Mouse (Mus musculus): ENCODE data around the gene Cd101. TPM values are rescaled to one million over a fixed set of nuclear protein-coding genes. Genes with fewer than 3 reads are reported as not detected.

The Cd101 gene
- 1 to 10 TPM; 1.6 to 2.0 TPM for total RNA-seq (2023)

GRCm38 (mm10) chr3:101029339-101029738 is at the start of gene Cd101:
Gene Cd101 (minus strand): TSS chr3:101029556.

GRCm38 (mm10) chr3:100969176-100969917 is 60.0 kb downstream of the Cd101 start, which contains the start of gene Ttf2:
Gene Ttf2 (minus strand): TSS chr3:100969663.

Other genes starting within 250 kb of the Cd101 start
- gene Vtcn1, start 204.1 kb downstream of the Cd101 start, total RNA-seq (2023): not detected
- 1 to 10 TPM; 1.9 to 2.0 TPM for gene Trim45, start 107.4 kb downstream of the Cd101 start, total RNA-seq (2023)
- gene Ttf2, start 59.9 kb downstream of the Cd101 start, total RNA-seq (2023): 1 to 10 TPM; 8.7 to 9.1 TPM
- 1 to 10 TPM; 6.2 to 8.3 TPM for gene Ptgfrn, start 80.7 kb upstream of the Cd101 start, total RNA-seq (2023)

Measured in monocyte, adult 59 days (primary cell).